Mouse (Mus musculus): ENCODE measurements around the gene Slc9a9. TPM values are rescaled to one million over a fixed set of nuclear protein-coding genes. Genes with fewer than 3 reads are reported as not detected.

The Slc9a9 gene
- polyA plus RNA-seq, 2 experiments, result 1.1 to 1.3 TPM

GRCm38 (mm10) chr9:94868557-94868956 lies 198.8 kb downstream of the Slc9a9 start:
- no peaks in the 10 kb centered on the region for H3K4me1 ChIP-seq (replicated peaks; ENCODE audit: control insufficient read depth in 2 of 2, insufficient read depth in 2 of 2, low read length in 1 of 2)
- H3K4me2 ChIP-seq (ENCODE audit: low read depth), result no peak overlapping the region
- H3K4me3 ChIP-seq (ENCODE audit: insufficient read depth in 1 of 2, low read depth in 2 of 2, low read length in 2 of 2), result no peak overlapping the region
- DNase-seq (ENCODE audit: low read depth in 3 of 3, low spot score in 3 of 3) (no peak), ATAC-seq (ENCODE audit: insufficient read depth) (no peak)
- no peaks in the 10 kb centered on the region for H3K9me3 ChIP-seq (ENCODE audit: control insufficient read depth, low read length)
- 53% methylated on average over 1 of the region's 1 CpGs for WGBS (ENCODE audit: insufficient replicate concordance)
- H3K9ac ChIP-seq (replicated peaks), result no peak overlapping the region
- H3K36me3 ChIP-seq (replicated peaks; ENCODE audit: control insufficient read depth, insufficient read depth, low read depth), result no peaks in the 10 kb centered on the region
- H3K27me3 ChIP-seq (ENCODE audit: control insufficient read depth, insufficient read depth, low read length), result no peaks in the 10 kb centered on the region
- no peak for TF ChIP-seq CTCF (IDR thresholded peaks at IDR 0.05; ENCODE audit: low read depth)
- no peak for TF ChIP-seq EP300 (IDR thresholded peaks at IDR 0.05; ENCODE audit: low read depth)
- no peak overlapping the region for H3K27ac ChIP-seq

- Histone ChIP-seq H3K27ac (no peak overlapping the region), H3K4me2 (ENCODE audit: low read depth) (no peak overlapping the region), H3K36me3 (replicated peaks; ENCODE audit: control insufficient read depth, insufficient read depth, low read depth) (no peaks in the 10 kb centered on the region), H3K9ac (replicated peaks) (no peak overlapping the region), H3K9me3 (ENCODE audit: control insufficient read depth, low read length) (no peaks in the 10 kb centered on the region), H3K27me3 (ENCODE audit: control insufficient read depth, insufficient read depth, low read length) (no peaks in the 10 kb centered on the region), H3K4me3 (ENCODE audit: insufficient read depth in 1 of 2, low read depth in 2 of 2, low read length in 2 of 2) (no peak overlapping the region), H3K4me1 (replicated peaks; ENCODE audit: control insufficient read depth in 2 of 2, insufficient read depth in 2 of 2, low read length in 1 of 2) (no peaks in the 10 kb centered on the region)
- DNase-seq (ENCODE audit: low read depth in 3 of 3, low spot score in 3 of 3) (no peak), ATAC-seq (ENCODE audit: insufficient read depth) (no peak)
- 46% methylated on average over 4 of the region's 4 CpGs for WGBS (ENCODE audit: insufficient replicate concordance)
- no peak for TF ChIP-seq CTCF (IDR thresholded peaks at IDR 0.05; ENCODE audit: low read depth)
- no peak for TF ChIP-seq EP300 (IDR thresholded peaks at IDR 0.05; ENCODE audit: low read depth)
These were observed 199.5 kb downstream of the Slc9a9 start for GRCm38 (mm10) chr9:94869023-94869799.

GRCm38 (mm10) chr9:94882517-94882916 lies 212.8 kb downstream of the Slc9a9 start:
- DNase-seq (ENCODE audit: low read depth in 3 of 3, low spot score in 3 of 3) (no peak), ATAC-seq (ENCODE audit: insufficient read depth) (no peak)
- no peaks in the 10 kb centered on the region for H3K9me3 ChIP-seq (ENCODE audit: control insufficient read depth, low read length)
- H3K9ac ChIP-seq (replicated peaks), result no peak overlapping the region
- H3K27ac ChIP-seq, result no peak overlapping the region
- no peaks in the 10 kb centered on the region for H3K36me3 ChIP-seq (replicated peaks; ENCODE audit: control insufficient read depth, insufficient read depth, low read depth)
- WGBS (ENCODE audit: insufficient replicate concordance), result 67% methylated on average over 3 of the region's 3 CpGs
- no peak for TF ChIP-seq CTCF (IDR thresholded peaks at IDR 0.05; ENCODE audit: low read depth)
- no peak for TF ChIP-seq EP300 (IDR thresholded peaks at IDR 0.05; ENCODE audit: low read depth)
- no peak overlapping the region for H3K4me3 ChIP-seq (ENCODE audit: insufficient read depth in 1 of 2, low read depth in 2 of 2, low read length in 2 of 2)
- no peaks in the 10 kb centered on the region for H3K4me1 ChIP-seq (replicated peaks; ENCODE audit: control insufficient read depth in 2 of 2, insufficient read depth in 2 of 2, low read length in 1 of 2)
- no peak overlapping the region for H3K4me2 ChIP-seq (ENCODE audit: low read depth)
- no peaks in the 10 kb centered on the region for H3K27me3 ChIP-seq (ENCODE audit: control insufficient read depth, insufficient read depth, low read length)

- WGBS (ENCODE audit: insufficient replicate concordance), result 65% methylated on average over 5 of the region's 5 CpGs
- Histone ChIP-seq H3K27me3 (ENCODE audit: control insufficient read depth, insufficient read depth, low read length) (no peaks in the 10 kb centered on the region), H3K9ac (replicated peaks) (no peak overlapping the region), H3K4me1 (replicated peaks; ENCODE audit: control insufficient read depth in 2 of 2, insufficient read depth in 2 of 2, low read length in 1 of 2) (no peaks in the 10 kb centered on the region), H3K36me3 (replicated peaks; ENCODE audit: control insufficient read depth, insufficient read depth, low read depth) (no peaks in the 10 kb centered on the region), H3K4me2 (ENCODE audit: low read depth) (no peak overlapping the region), H3K27ac (no peak overlapping the region), H3K9me3 (ENCODE audit: control insufficient read depth, low read length) (no peaks in the 10 kb centered on the region), H3K4me3 (ENCODE audit: insufficient read depth in 1 of 2, low read depth in 2 of 2, low read length in 2 of 2) (no peak overlapping the region)
- ATAC-seq (ENCODE audit: insufficient read depth), result no peak
- no peak for DNase-seq (ENCODE audit: low read depth in 3 of 3, low spot score in 3 of 3)
- TF ChIP-seq CTCF (IDR thresholded peaks at IDR 0.05; ENCODE audit: low read depth) (no peak), EP300 (IDR thresholded peaks at IDR 0.05; ENCODE audit: low read depth) (no peak)
These were observed 213.7 kb downstream of the Slc9a9 start for GRCm38 (mm10) chr9:94883435-94883834.

- Histone ChIP-seq H3K36me3 (replicated peaks; ENCODE audit: control insufficient read depth, insufficient read depth, low read depth) (no peaks in the 10 kb centered on the region), H3K27me3 (ENCODE audit: control insufficient read depth, insufficient read depth, low read length) (no peaks in the 10 kb centered on the region), H3K9ac (replicated peaks) (no peak overlapping the region), H3K9me3 (ENCODE audit: control insufficient read depth, low read length) (no peaks in the 10 kb centered on the region), H3K4me2 (ENCODE audit: low read depth) (no peak overlapping the region), H3K27ac (no peak overlapping the region), H3K4me3 (ENCODE audit: insufficient read depth in 1 of 2, low read depth in 2 of 2, low read length in 2 of 2) (no peak overlapping the region), H3K4me1 (replicated peaks; ENCODE audit: control insufficient read depth in 2 of 2, insufficient read depth in 2 of 2, low read length in 1 of 2) (no peaks in the 10 kb centered on the region)
- WGBS (ENCODE audit: insufficient replicate concordance), result 37% methylated on average over 1 of the region's 1 CpGs
- no peak for ATAC-seq (ENCODE audit: insufficient read depth)
- no peak for DNase-seq (ENCODE audit: low read depth in 3 of 3, low spot score in 3 of 3)
- TF ChIP-seq EP300 (IDR thresholded peaks at IDR 0.05; ENCODE audit: low read depth) (no peak), CTCF (IDR thresholded peaks at IDR 0.05; ENCODE audit: low read depth) (no peak)
These were observed 215.4 kb downstream of the Slc9a9 start for GRCm38 (mm10) chr9:94885151-94885550.
